Mouse (Mus musculus): ENCODE measurements around the gene Las1l. TPM values are rescaled to one million over a fixed set of nuclear protein-coding genes. Genes with fewer than 3 reads are reported as not detected.

The Las1l gene
- polyA plus RNA-seq, 1 experiment from 2014 or later: 32.7 TPM

DNA sequence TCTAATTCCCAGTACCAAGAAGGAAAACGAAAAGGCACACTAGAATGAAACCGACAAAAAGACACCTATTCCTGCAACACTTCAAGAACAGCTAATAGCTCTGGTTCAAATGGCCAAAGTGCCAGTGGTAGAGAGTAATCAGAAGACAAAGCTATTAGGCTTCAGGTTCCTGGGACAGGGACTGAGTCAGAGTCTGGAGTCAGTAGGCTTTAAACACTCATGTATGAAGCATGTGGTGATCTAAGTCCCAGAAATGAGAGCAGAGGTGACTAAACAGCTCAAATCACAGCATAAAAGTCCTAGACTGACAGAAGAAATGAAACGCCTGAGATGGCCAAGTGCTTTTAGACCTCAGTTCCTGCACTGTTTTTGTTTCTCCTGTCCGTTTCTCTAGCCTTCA is 8.6 kb downstream of the Las1l start:
- TF ChIP-seq CTCF (IDR thresholded peaks at IDR 0.05) (no peak), EP300 (IDR thresholded peaks at IDR 0.05) (no peak)
- ATAC-seq (no peak), DNase-seq (ENCODE audit: low spot score) (no peak)
- Histone ChIP-seq H3K4me2 (replicated peaks; ENCODE audit: low read depth, low read length) (no peak overlapping the region), H3K4me3 (ENCODE audit: low read depth, low read length) (no peak overlapping the region), H3K9ac (replicated peaks; ENCODE audit: low read depth) (no peak overlapping the region), H3K36me3 (ENCODE audit: insufficient read depth, low read length) (no peaks in the 10 kb centered on the region), H3K9me3 (ENCODE audit: low read length) (no peaks in the 10 kb centered on the region), H3K4me1 (ENCODE audit: insufficient read depth, low read depth, low read length) (no peaks in the 10 kb centered on the region), H3K27me3 (replicated peaks; ENCODE audit: insufficient read depth, low read length) (no peaks in the 10 kb centered on the region), H3K27ac (ENCODE audit: low read length) (no peak overlapping the region)
- 82% methylated on average over 4 of the region's 4 CpGs for WGBS

- Histone ChIP-seq H3K9ac (replicated peaks; ENCODE audit: low read depth) (no peak overlapping the region), H3K27ac (ENCODE audit: low read length) (no peak overlapping the region), H3K4me1 (ENCODE audit: insufficient read depth, low read depth, low read length) (no peaks in the 10 kb centered on the region), H3K4me3 (ENCODE audit: low read depth, low read length) (no peak overlapping the region), H3K36me3 (ENCODE audit: insufficient read depth, low read length) (no peaks in the 10 kb centered on the region), H3K27me3 (replicated peaks; ENCODE audit: insufficient read depth, low read length) (no peaks in the 10 kb centered on the region), H3K4me2 (replicated peaks; ENCODE audit: low read depth, low read length) (no peak overlapping the region), H3K9me3 (ENCODE audit: low read length) (no peaks in the 10 kb centered on the region)
- DNase-seq (ENCODE audit: low spot score) (no peak), ATAC-seq (no peak)
- WGBS: 93% methylated on average over 2 of the region's 2 CpGs
- TF ChIP-seq EP300 (IDR thresholded peaks at IDR 0.05) (no peak), CTCF (IDR thresholded peaks at IDR 0.05) (no peak)
These were observed 11.3 kb downstream of the Las1l start for GRCm38 (mm10) chrX:95945496-95945895.

DNA sequence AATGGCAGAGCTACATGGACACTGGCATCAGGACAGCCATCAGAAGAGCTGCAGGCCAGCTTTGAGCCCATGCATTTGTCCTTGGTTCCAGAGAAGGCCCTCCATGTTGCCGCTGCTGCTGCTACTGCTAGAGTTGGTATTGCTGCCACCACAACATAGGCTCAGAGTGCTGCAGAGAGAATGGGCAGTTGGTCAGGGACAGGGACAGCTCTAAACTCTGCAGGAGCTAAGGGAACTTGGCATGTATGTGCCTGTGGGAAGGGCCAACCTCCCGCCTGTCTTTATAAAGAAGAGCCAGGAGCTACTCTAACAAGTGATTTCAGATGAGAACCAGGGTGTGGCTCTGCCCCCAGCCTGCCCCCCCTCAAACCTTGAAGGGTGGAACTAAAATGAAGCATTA is 21.3 kb downstream of the Las1l start:
- Histone ChIP-seq H3K4me2 (replicated peaks; ENCODE audit: low read depth, low read length) (no peak overlapping the region), H3K36me3 (ENCODE audit: insufficient read depth, low read length) (no peaks in the 10 kb centered on the region), H3K9ac (replicated peaks; ENCODE audit: low read depth) (no peak overlapping the region), H3K9me3 (ENCODE audit: low read length) (no peaks in the 10 kb centered on the region), H3K27ac (ENCODE audit: low read length) (no peak overlapping the region), H3K4me1 (ENCODE audit: insufficient read depth, low read depth, low read length) (no peaks in the 10 kb centered on the region), H3K27me3 (replicated peaks; ENCODE audit: insufficient read depth, low read length) (no peaks in the 10 kb centered on the region), H3K4me3 (ENCODE audit: low read depth, low read length) (no peak overlapping the region)
- TF ChIP-seq EP300 (IDR thresholded peaks at IDR 0.05) (no peak), CTCF (IDR thresholded peaks at IDR 0.05) (no peak)
- ATAC-seq: no peak
- DNase-seq (ENCODE audit: low spot score): no peak
- WGBS: 88% methylated on average over 2 of the region's 2 CpGs

DNA sequence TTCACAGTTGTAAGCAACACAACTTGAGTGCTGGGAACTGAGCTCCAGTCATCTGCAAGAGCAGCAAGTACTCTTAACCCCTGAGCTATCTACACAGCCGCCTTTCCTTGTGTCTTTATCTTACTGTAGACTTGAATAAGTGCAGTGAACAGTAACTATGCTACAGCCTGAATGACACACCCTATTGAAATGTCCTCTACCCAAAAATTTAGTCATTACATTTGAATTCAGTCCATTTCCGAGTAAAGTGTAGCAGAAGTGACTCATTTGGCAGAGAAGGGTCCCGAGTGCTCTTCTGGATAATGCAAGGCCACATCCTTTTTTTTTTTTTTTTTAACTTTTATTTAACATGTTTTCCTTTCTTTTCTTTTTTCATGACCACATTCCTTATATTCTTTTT is 54.0 kb downstream of the Las1l start:
- DNase-seq (ENCODE audit: low spot score) (no peak), ATAC-seq (no peak)
- Histone ChIP-seq H3K27ac (ENCODE audit: low read length) (no peak overlapping the region), H3K9me3 (ENCODE audit: low read length) (no peaks in the 10 kb centered on the region), H3K36me3 (ENCODE audit: insufficient read depth, low read length) (no peaks in the 10 kb centered on the region), H3K4me2 (replicated peaks; ENCODE audit: low read depth, low read length) (no peak overlapping the region), H3K9ac (replicated peaks; ENCODE audit: low read depth) (no peak overlapping the region), H3K4me3 (ENCODE audit: low read depth, low read length) (no peak overlapping the region), H3K4me1 (ENCODE audit: insufficient read depth, low read depth, low read length) (no peaks in the 10 kb centered on the region), H3K27me3 (replicated peaks; ENCODE audit: insufficient read depth, low read length) (no peaks in the 10 kb centered on the region)
- TF ChIP-seq CTCF (IDR thresholded peaks at IDR 0.05) (no peak), EP300 (IDR thresholded peaks at IDR 0.05) (no peak)
- 67% methylated on average over 3 of the region's 3 CpGs for WGBS

Other genes starting within 250 kb of the Las1l start
- gene Zc3h12b, start 245.3 kb downstream of the Las1l start, polyA plus RNA-seq (2015; fragmentation: Nextera tagmentation; extraction: Ambion mirVana): 0.38 and 0.68 TPM in 2 replicates
- gene Msn, start 139.1 kb upstream of the Las1l start, polyA plus RNA-seq (2015; fragmentation: Nextera tagmentation; extraction: Ambion mirVana): 293 and 316 TPM in 2 replicates

All from lung, postnatal 0 days (tissue).